Mouse (Mus musculus) kidney, adult 2 months (tissue): Measurements from ENCODE around the gene Thsd7a.

ENCODE experiments used
- CTCF ChIP-seq: fragments of 200-500 bp; conservative IDR thresholded peaks from 2 replicates; pipeline ENCODE4 v1.5.1; 2011; ENCODE audit warnings: low read depth, mild to moderate bottlenecking, control low read depth, low read length, moderate library complexity, mixed read lengths; ENCODE audit not compliant: insufficient read depth, insufficient read length
- POLR2A ChIP-seq: fragments of 200-500 bp; IDR thresholded peaks from one replicate; pipeline ENCODE4 v1.6.1; 2011; ENCODE audit warnings: low read depth, low read length, control low read depth

GRCm38 (mm10) chr6:12565136-12565535 lies 184.1 kb downstream of the Thsd7a start:
- TF ChIP-seq CTCF (no peak), POLR2A (no peak)
